Mouse (Mus musculus) cerebellum, adult 9-11 months (tissue): Measurements from ENCODE around the gene Colgalt2.
"Not testable (repeated sequence)": the region's sequence is repeated elsewhere in the genome, so short reads cannot be mapped to it uniquely, and the experiment has no call there.

Source experiments
- DNase-seq: peaks from one replicate; pipeline ENCODE4 v3.0.0; 2022

Gene Colgalt2

DNA sequence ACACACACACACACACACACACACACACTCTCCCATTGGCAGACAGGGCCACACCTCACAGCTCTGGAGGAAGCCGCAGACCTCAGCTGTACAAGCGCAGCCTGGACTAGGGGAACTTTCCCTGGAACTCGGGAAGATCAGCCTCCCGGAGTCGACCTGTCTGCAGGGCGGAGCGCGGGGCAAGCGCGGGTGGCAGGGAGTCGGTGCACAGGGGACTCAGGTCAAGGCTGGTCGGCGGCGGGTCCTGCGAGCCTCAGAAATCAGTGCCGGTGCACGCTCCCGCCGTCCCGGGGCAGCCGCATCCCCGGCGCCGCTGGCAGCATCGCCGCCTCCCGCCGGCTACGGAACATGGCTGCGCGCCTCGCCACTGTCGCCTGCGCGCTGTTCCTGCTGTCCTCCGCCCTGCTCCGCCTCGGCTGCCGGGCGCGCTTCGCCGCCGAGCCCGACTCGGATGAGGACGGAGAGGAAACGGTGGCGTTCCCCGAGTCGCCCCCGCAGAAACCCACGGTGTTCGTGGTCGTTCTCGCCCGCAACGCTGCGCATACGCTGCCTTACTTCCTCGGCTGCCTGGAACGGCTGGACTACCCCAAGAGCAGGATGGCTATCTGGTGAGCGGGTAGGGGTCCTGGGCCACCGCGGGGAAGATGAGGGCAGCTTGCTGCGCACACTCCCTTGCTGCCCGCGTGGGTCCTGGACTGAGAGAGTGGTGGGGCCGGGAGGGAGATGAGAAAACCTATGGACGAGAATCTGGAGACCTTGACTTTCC is at the start of gene Colgalt2:
Colgalt2 (plus strand) TSS at position 41 of the 766 bp plus-strand sequence.
- peak; percentile 24 for DNase-seq

DNA sequence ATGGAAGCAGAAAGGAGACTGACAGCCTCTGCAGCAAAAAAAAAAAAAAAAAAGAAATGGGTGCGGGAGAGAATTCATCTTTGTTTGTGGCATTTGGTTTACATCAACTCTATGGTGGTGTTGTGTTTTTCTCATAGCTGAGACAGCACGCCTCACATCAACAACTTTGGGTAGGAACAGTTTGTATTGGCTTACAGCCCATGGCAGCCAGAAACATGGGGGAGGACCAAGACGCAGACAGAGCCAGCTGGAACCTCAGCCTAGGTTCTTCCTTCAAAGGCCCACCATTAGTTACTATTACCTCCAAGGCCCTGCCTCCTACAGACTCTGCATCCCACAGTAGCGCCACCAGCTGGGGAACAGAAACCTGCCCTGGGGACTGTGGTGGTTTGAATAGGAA is 42.9 kb upstream of the Colgalt2 start:
- no peak for DNase-seq

DNA sequence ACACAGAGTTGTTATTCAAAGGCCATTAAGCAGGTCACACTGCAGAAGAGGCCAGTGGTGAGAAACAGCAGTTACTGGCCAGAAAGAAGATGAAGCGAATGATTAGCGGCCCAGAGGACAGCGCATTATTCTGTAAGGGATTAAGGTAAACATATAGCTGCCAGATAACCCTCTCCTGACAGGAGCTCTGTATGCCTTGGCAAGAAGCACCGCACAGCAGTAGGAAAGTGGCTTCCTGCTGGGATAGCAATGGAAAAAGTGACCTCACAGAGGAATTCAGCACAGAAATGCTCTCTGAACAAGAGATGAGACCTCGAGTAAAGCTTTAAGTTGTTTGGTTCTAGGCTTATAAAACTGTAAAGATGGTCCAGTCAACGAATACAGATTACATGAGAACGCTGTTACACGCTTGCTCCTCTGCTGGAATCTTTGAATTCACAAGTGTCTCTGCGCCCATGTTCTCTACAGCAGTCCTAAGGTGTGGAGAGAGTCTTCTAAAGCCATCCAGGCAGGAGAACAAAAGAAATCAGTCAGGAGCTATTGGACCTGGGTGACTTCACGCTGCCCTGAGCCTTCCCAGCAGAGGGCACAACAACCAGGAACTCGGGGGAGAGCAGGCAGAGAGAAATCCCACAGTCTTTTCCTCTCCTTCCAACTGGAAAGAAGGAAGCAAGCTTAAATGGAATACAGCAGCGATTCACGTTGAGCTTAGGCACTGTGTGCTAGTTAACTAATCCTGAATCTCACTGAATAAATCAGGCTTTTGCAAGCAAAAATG is 31.1 kb upstream of the Colgalt2 start:
- DNase-seq = peak; percentile 46

DNA sequence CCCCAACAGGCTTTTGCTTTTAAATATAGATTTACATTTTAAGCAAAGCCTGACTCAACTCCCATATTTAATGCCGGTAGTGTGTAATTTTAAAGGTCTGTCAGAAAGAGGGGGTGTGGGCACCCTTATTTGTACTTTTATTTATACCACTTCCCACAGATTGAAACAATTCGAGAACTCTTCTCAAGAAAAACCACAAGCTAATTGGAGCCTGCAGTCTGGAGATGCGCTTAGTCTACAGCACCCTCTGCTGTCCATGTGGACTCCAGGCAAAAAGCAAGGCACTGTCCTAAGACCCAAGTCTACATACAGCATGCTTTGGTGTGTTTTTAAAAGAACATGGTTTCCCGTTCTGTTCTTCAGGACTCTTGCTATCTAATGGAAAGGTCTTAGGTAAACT is 30.5 kb upstream of the Colgalt2 start:
- peak; percentile 71 for DNase-seq

DNA sequence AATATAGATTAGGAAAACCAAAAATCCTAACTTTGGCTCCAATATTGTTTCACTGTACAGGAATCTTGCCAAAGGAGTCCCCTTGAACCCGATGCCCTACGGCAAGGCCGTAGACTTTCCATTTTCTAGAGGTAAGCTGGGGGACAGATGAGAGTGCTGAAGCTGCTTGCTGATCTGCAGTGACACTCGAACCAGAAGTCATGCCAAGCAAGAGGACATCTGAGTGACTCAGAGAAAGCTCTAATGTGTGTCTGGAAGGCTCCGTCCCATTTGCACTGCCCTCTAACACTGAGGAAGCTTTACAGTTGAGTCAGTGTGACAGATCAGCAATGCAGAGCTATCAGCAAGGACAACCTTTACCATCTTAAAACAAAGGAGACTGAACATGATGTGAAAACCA is 21.3 kb upstream of the Colgalt2 start:
- no peak for DNase-seq

DNA sequence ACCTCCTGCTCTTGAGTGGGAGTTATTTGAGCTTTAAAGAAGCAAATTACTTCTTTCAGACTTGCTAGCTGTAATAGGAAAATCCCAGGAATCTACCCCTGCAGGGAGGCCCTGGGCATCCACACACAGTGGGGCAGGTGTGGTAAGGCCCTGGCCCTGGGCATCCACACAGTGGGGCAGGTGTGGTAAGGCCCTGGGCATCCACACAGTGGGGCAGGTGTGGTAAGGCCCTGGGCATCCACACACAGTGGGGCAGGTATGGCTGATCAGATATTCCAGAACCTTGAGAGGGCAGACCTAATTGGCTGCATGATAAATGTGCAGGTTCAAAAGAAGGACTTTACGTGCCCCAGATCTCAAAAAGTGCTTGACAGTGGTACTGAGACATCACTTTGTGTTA is 15.0 kb upstream of the Colgalt2 start:
- DNase-seq = no peak

DNA sequence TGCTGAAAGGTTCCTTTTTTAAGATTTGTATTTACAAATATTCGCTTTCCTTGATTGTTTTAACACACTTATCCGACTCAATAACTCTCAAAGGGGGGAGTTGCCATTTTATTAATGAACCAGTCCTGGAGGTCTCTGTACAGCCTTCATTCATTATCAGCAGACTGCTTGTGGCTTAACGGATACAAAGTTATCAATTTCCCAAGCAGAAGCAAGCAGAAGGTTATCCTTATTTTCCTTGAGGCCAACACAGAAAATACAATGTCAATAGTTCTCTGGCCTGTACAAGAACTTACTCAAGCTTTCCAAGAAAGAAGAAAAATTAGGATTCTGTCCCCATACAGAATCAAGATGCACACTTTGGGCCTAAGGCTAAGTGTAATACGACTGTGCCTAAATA is 13.9 kb upstream of the Colgalt2 start:
- not testable (repeated sequence) for DNase-seq

DNA sequence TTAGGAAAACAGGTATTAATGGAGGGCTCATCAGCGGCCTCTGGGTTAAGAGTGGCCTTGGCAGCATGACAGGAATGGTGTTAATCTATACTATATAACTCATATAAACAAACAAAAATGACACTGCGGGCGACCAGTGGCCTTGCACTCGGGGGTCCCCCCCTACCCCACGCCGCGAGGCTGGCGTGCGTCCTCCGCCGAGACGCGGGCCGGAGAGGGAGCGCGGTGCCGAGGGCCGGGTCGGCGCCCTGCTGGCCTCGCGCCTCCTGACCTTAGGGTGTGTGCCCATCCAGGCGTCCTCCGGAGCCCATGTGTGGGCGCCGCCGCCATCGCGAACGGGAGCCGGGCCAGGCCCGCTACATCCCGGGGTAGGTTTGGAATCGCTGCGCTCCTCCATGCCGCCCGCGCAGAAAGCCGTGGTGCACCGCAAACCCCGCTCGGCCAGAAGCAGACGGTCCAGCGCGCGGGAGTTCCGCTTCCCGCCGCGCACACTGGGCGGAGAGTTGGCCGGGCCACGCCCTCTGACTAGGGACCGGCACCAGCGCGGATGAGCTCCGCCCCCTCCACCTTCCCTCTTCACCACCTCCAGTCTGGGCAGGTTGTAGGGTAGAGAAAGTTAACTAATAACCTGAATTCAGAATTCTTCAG is 13.3 kb upstream of the Colgalt2 start, which contains the start of gene Tsen15:
Tsen15 (minus strand) TSS at position 501 of the 648 bp plus-strand sequence.
- DNase-seq = peak; percentile 88

DNA sequence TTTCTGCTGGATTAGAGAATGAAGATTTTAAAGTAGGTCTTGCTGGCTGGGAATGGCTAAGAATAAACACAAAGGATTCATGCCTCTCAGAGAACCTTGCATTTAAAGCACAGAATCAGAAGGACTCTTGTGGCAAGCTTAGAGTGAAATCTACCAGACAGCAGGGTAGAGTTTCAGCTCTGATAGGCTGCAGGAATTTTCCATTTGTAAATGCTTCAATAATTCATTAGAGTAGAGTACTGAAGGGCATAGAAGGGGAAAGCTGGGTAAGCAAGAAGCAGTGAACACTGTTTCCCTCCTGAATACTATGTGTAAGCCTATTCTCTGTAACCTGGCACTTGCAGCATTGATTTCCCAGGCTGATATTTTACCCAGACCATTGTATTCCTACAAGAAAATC is 10.4 kb upstream of the Colgalt2 start:
- DNase-seq = no peak

DNA sequence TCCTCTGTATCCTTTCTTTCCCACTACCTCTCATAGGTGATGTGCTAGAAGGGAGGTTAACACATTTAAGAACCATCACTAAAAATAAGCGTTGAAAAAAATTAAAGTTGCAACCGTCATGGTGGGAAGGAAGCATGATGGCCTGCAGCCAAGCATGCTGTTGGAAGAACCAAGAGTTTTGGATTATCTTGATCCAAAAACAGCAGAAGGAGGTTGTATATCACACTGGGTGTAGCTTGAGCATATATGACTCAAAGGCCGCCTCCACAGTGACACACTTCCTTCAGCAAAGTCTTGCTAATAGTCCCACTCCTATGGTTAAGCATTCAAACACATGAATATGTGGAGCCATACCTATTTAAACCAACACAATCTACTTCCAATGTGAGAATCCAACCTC is 5.5 kb upstream of the Colgalt2 start:
- DNase-seq = no peak

DNA sequence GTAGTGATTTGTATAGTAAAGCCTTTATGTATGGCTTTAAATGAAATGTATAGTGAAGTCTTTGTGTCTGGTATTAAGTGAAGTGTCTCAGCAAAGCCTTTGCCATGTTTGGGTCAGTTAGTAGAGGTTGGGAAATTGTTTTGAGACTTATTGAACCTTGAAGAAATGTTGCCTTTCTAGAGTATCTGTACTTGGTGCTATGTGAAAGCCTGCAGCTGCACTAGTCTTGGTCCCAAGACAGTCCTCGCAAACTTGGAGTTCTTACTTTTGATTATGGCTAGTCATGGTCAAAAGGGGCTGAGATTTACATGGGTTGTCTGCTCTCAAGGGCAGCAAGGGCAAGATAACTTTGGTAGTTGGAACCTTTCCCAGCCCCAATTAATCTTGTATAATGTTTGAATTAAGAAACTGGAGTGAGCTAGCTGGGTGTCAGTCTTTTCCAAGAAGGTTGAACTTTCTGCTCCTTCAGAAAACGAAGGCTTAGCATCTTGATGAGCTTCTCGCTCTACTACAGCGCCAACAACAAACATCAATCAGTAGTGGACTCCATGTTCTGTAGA is 4.6 kb upstream of the Colgalt2 start:
- no peak for DNase-seq

DNA sequence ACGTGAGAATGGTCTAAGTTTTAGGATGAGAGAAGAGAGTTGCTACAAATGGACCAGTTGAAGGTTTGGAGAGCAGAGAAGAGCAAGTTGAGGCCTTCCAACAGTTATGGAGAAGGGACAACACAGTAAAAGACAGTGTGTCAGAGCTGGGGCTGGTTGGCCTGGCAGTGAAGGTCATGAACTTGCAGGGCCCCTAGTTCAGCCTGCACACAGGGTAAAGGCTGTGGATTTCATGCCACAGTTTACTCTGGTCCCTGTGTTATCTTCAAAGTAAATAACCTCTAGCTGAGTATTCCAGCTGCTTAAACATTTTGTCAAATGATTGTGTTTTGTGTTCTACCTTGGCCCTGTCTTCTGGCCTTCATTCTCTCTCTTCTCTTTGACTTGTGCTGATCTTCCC is 922 bp upstream of the Colgalt2 start:
- DNase-seq = no peak

DNA sequence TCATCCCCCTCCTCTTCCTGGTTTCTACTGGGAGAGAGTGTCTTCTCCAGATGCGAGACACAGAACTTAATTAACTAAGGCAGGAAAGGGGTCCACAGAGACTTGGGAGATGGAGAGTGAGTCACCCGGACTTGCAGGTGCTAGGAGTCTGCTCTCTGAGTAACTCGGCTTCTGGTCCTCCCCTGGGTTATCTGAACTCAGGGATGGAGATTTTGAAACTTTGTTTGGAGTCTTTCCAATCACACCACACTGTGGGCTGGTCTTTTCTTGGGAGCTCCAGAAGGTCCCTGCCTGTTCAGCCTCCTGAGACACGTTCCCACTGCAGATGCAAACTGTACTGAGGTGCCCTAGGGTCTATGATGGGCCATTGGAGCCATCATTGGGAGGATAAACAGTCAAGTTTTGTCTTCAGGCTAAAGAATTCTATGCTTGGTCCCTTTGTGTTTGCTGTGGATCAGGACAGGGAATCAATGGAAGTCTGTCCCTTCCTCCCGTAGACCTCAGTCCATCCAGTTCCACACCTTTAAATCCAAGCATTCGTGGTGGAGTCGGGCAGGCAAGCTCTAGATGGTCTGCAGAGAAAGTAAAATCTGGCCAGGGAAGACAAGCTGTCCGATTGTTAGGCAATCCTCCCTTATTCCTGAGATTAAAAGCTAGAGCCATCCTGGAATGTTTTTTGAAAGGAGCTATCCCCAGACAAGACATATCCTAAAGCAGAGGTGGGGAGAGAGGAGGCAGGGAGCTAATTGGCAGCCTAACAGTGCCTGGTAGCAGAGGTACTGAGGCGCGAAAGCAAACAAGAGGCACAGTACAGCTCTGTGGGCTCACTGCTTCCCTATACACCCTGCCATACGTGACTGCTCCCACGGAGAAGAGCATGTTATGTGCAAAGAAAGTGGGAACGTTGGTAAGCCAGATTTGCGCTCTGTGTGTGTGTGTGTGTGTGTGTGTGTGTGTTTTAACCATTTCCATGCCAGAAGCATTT is 1.2 kb downstream of the Colgalt2 start:
- no peak for DNase-seq

DNA sequence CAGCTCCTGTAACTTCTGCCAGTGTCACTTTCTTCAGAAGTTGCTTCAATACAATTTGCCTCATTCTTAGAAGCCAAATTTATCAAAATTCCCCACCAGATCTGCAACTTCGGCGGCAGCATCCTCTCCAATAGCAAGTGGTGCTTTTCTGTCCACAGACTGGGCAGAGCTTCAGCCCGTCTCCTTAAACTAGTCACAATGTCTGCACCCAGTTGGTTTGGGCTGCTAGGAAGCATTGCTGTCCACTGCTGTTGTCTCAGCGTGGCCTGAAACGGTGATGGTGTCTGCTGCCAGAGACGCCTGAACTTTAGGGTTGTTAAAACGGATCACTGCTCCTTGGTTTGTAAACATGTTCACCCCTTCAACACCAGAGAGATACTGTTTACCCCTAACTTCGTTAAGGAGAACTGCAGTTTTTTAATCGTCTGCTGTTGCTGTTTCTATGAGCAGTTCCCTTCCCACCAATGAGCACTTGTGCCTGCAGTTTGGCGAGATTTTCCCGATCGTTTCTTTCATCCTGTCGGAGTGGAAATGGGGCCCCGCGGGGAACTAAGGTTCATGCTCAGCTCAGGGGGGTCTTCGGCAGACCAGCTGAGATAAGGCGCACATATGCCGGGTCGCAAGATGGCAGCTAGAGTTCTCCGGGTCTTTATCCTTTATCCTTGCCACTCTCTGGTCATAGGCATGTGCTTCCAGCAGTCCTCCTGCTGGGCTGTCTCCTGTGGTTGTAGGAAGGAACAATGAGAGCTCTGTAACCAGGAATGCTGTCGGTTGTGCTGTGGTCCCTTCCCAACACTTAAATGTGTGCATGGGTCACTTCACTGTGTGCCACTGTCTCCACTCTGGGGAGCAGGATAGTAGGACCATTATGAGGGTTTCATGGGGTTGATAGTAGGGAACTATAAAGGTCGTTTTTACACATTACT is 7.7 kb downstream of the Colgalt2 start:
- DNase-seq = no peak

DNA sequence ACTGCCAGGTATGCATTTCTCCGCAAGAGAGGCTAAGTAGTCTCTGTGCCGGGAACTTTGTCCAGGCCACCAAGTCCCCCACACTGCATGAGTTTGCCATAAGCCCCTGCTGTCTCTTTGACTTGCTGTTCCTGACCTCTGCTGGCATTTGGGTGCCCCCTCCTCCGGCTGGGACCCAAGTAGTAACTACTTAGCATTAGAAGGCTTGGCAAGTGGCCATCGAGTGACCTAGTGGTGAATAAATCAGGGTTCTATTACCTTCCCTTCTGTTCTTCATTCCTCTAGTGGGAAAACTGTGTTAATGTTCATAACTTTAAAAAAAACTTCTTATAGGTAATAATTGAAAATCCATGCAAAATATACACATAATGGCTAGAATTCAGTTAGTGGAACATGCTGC is 9.7 kb downstream of the Colgalt2 start:
- no peak for DNase-seq

DNA sequence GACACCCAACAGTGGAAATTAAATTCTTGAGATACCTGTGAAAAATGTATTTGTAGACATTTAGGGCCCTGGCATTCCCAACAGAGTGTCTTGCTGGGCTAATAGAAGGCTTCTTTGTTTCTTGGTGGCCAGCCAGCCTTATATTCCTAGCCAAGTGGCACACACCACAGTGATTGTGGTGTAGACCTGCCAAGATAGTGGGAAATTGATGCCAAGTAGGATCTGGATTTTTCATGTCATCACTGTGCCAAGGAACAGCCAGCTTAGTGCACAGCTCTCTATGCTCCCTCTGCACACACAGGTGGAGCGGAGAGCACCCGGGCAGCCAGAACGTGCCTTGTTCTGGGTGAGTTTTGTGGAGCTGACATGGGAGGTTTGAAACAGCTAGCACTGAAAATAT is 11.0 kb downstream of the Colgalt2 start:
- peak; percentile 85 for DNase-seq

DNA sequence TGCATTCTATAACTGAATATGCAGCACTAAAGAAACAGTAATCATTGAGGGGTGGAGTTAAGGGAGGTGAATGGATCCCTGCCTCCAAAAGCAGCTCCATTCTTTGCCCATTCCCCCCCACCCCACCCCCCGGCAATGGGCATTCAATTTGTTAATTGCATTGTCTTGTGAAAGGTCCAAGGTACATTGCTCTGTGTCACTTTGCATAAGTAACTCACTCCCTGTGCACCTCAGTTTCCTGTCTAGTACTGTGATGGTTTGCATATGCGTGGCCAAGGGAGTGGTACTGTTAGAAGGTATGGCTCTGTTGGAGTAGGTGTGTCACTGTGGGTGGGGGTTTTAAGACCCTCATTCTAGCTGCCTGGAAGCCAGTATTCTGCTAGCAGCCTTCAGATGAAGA is 13.5 kb downstream of the Colgalt2 start:
- no peak for DNase-seq

DNA sequence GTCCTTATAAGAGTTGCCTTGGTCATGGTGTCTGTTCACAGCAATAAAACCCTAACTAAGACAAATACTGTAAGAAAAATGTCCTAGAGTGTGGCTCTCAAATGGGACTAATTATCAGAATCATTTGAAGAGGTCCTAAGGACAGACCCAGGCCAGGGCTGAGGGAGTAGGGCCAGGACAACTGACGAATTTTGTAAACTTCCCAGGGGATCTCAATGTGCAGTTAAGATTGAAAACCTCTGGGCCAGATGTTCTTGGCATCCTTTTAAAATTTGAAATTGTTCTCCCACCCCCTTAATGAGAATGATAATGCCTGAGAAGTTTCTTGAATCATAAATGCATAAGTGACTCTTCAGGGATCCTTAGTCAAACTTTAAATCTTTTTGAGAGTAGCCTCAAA is 14.3 kb downstream of the Colgalt2 start:
- no peak for DNase-seq

DNA sequence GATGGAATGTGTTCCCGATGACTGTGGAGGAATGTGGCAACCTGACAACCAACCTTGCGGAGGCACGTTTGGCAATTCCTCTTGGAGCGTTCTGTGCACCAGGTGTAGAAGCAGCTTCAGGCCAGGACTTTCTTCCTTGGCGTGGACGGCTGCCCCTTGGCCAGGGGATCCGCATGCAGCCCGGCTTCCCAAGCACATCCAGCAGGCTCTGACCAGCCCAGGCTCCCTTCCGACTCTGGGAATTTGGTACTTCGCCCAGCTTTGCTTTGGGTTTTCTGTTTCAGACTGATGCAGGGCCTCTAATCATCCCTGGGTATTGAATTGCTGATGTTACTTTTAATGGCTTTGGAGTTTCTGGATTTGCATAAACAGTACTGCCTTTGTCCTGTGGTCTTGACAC is 14.8 kb downstream of the Colgalt2 start:
- DNase-seq = no peak

DNA sequence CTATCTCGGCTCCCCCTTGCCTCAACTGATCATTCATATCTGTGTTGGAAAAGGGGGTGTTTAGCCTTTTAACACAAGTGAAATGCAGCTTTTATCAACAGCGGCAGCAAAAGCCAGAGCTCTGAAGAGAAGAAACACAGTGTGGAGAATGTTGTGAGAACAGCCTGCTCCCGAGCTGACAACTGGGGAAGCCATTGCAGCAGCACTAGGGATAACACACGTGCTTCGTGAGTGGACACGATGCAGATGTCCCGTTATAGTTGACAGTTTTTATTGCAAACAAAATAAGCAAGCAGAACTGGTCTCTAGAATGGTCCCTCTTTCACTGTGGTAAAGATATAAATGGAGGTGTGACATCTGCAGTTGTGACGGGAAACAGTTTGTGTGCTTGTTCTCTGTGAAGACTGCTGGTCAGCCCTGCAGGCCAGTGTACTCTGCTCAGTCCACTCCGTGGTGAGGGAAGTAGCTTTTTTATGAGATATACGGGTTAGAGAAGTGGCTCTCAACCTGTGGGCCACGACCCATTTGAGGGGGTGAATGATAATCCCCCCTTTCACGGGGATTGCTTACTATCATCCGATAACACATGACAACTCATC is 16.8 kb downstream of the Colgalt2 start:
- DNase-seq = no peak

DNA sequence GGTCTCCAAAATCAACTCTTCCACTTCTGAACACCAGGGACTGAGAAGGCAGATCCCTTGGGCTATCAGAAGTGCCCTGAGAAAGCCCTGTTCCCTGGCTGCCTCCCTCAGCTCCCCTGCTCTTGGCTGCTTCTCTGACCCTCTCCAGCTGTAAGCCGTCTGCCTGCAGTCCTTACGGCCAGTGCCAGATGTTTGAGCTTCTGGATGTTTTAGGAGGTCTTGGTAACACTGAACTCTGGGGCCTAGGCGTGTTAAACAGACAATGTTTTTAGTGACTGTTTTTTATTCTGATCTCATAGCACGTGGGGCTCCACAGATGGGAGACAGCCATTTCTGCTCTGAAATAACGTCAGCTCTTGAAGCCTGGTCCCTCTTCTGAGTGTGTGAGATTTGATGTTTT is 18.0 kb downstream of the Colgalt2 start:
- DNase-seq = no peak
